Mouse (Mus musculus): ENCODE data around the gene Ift172. TPM values are rescaled to one million over a fixed set of nuclear protein-coding genes. Genes with fewer than 3 reads are reported as not detected.

Gene Ift172
- total RNA-seq, 2 experiments from 2014 or later: 79.3 to 86.3 TPM

GRCm38 (mm10) chr5:31266101-31266500 is 24.8 kb downstream of the Ift172 start:
- DNase-seq (ENCODE audit: low spot score in 2 of 2): no peak

GRCm38 (mm10) chr5:31257616-31258015 is 33.3 kb downstream of the Ift172 start:
- no peak for DNase-seq (ENCODE audit: low spot score in 2 of 2)

- no peak for DNase-seq (ENCODE audit: low spot score in 2 of 2)
Measured at GRCm38 (mm10) chr5:31255971-31256370, 34.9 kb downstream of the Ift172 start.

- no peak for DNase-seq (ENCODE audit: low spot score in 2 of 2)
Measured at GRCm38 (mm10) chr5:31255381-31255780, 35.5 kb downstream of the Ift172 start.

DNA sequence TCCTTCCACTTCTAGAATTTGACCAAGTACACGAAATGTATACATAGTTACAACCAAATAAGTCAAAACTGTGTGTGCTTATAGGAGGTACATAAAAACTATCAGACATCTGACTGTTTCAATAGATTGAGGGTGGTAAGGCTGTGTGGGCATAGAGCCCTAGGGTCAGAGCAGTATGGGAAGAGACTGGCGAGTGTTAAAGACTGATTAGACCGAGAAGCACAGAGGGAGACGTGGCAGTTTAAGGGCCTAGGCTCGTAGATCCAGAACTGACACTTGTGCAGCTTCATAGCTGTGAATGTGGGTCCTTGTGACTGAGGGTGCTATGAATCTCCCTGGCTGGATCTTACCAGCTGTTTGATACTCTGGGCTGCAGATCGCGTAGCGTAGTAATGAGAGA is 36.0 kb downstream of the Ift172 start:
- DNase-seq (ENCODE audit: low spot score in 2 of 2): no peak

GRCm38 (mm10) chr5:31254452-31254851 is 36.5 kb downstream of the Ift172 start:
- DNase-seq (ENCODE audit: low spot score in 2 of 2): no peak

DNA sequence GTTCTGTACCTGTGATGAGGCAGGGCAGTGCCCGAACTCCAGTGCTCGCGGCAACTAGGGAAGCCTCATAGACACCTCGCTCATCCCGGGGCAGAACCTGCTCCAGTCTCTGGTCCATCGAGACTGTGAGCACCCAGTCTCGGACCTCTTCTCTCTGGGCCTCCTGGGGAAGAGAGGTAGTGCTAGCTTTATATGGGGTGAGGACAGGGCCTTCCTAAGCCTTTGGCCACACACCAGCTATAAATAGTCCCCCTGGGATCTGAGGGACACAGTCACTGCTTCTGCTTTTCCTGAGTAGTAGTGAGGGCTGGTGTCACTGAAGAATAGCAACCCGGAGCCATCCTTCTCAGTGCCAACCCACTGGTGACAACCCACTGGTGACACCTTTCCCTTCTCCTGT is 37.1 kb downstream of the Ift172 start:
- no peak for DNase-seq (ENCODE audit: low spot score in 2 of 2)

DNA sequence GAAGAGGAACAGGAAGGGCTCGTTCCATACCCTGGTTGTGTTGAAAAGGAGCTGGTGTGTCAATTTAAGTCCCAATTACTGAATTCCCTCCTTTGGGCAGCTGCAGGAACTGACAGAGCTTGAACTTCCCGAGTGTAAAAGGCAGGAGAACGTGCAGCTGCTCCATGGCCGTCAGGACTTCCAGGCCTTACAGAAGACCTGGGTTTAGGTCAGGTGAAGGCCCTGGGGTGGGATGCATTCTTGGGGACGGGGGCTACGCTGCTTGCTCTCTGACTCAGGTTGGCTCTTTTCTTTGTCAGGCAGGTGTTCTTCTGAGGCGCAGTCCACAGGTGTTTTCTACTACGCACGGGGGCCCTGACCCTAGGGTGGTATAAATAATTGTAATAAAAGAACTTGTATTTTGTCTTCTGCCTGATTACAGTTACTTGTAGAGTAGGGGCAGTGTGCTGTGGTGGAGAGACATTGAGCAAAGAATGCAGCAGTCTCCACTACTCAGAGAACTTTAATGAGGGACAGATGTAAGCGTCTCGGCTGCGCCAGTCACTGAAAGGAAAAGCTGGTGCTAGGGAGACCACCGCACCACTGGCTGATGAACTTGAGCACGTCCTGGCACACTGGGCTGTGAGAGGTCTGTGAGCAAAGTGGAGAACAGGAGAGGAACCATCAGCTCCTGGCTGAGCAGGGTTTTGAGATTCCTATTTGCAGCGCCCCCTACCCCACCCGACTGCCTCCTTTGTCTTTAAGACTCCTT is 37.9 kb downstream of the Ift172 start:
- DNase-seq (ENCODE audit: low spot score in 2 of 2): no peak

DNA sequence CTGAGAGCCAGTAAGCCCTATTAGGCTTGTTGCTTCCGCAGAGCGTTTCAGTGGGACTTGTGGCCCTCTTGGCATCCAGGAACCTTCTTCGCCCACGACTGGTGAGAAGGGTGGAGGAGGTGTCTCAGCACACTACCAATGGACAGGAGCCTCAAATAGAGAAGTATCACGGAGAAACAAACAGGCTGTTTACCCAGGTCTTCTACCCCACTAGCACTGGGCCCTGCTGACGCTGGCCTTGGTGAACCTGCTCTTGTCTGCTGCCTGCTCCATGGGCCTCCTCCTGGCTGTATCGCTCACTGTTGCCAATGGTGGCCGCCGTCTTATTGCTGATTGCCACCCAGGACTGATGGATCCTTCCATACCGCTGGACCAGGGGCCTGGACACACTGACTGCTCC is 38.8 kb downstream of the Ift172 start:
- DNase-seq (ENCODE audit: low spot score in 2 of 2): peak in 1 of 2 experiments; percentile 13

- DNase-seq (ENCODE audit: low spot score in 2 of 2): peak in 1 of 2 experiments; percentile 27
Measured at GRCm38 (mm10) chr5:31251541-31252101, 39.3 kb downstream of the Ift172 start, which contains the start of gene Krtcap3. Gene Krtcap3 (plus strand): TSS chr5:31251691.

DNA sequence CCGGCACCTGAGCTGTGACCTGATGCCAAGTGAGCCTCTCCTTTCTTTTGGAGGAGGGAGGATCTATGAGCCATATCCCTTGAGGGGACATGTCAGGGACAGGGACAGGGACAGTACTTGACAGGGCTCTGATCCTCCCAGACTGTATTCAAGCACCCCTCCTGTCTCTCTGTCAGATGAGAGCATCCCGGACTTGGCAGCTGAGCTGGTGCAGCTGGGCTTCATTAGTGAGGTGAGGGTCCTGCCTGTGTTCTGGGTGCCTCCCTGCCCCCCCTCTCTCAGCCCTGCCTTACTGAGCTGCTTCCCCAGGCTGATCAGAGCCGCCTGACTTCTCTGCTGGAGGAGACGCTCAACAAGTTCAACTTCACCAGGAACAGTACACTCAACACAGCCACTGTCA is 40.2 kb downstream of the Ift172 start:
- DNase-seq (ENCODE audit: low spot score in 2 of 2): no peak

GRCm38 (mm10) chr5:31242191-31242590 is 48.7 kb downstream of the Ift172 start:
- DNase-seq (ENCODE audit: low spot score in 2 of 2): no peak

DNA sequence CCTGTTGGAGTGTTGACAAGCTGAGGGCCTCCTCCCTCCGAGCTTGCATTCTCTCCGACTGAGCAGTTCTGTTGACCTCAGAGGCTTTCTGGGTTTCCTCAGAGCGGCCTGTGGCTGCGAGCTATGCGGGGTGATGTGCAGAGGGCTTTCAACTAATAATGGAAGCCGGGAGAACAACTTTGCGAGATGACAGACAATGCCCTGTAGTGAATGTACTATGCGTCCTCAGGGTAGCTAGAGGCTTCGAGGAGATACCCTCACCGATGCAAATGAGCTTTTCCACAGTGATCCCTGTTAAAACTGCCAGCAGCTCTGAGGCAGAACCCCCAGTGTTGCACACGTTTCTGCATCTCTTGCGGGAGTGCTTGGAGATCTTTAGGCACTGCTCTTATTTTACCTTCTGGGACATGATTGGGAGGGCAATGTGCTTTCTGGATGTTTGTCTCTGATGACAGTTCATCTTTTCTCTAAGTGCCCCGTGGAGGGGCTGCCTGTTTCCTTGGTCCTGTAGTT is 49.3 kb downstream of the Ift172 start:
- no peak for DNase-seq (ENCODE audit: low spot score in 2 of 2)

DNA sequence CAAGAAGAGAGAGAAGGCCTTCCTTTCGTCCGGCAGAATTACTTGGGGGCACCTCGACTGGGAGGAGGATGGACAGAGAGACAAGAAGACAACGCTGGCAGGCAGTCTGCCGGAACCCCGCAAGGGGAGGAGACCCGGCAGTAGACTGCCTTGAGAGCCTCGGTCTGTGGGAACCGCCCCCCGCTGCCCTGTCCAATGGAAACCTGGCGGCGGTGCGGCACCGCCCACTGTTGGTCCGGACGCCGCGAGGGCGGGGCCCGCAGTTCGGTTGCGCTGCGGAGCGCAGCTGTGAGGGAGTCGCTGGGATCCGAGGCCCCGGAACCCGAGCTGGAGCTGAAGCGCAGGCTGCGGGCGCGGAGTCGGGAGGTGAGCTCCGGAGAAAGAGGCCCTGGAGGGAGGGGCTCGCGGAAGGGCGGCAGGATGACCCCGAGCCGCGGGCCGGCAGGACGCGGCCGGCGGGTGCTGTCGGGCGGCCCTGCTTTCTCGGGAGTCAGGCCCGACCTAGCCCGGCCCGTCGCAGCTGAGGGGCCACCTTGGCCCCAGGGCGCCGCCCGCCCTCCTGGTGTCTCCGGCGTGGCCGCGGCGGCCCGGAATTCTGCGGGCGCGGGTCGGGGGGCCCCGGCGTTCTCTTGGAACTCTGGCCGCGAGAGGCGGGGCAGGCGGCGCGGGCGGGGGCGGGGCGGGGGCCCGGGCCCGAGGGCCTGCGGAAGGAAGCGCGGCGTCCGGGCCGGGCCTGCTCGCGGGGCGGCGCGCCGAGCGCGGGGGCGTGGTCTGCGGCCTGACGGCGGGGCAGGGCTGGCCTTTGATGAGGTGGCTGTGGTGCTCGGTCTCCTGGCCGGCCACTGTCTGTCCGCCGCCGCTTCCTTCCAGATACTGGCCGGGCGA is 50.0 kb downstream of the Ift172 start, which contains the start of the genes Nrbp1 and Gm9970:
Nrbp1 (plus strand) TSS at position 228 of the 885 bp plus-strand sequence.
Gm9970 (minus strand) TSS at position 596 of the 885 bp plus-strand sequence.
- peak; percentile 95 to 97 for DNase-seq (ENCODE audit: low spot score in 2 of 2)

DNA sequence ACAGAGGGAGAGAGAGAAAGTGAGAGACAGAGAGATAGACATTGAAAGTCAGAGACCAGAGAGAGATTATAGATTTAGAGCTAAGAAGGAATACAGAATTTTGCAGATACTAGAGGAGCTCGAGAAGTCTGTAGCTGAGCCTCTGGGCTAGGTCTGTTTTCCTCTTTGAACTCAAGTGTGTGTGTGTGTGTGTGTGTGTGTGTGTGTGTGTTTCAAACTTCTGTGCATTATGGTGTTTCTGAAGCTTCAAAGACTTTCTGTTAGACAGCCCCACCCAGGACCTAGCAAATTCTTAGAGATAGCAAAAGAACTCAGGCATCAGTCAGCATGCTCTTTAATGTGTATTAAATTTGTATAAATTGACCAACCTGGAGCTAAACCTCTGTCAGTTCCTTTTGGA is 64.3 kb downstream of the Ift172 start:
- no peak for DNase-seq (ENCODE audit: low spot score in 2 of 2)

GRCm38 (mm10) chr5:31222696-31223095 is 68.2 kb downstream of the Ift172 start:
- no peak for DNase-seq (ENCODE audit: low spot score in 2 of 2)

GRCm38 (mm10) chr5:31221304-31221945 is 69.5 kb downstream of the Ift172 start:
- DNase-seq (ENCODE audit: low spot score in 2 of 2): peak in 1 of 2 experiments; percentile 23

DNA sequence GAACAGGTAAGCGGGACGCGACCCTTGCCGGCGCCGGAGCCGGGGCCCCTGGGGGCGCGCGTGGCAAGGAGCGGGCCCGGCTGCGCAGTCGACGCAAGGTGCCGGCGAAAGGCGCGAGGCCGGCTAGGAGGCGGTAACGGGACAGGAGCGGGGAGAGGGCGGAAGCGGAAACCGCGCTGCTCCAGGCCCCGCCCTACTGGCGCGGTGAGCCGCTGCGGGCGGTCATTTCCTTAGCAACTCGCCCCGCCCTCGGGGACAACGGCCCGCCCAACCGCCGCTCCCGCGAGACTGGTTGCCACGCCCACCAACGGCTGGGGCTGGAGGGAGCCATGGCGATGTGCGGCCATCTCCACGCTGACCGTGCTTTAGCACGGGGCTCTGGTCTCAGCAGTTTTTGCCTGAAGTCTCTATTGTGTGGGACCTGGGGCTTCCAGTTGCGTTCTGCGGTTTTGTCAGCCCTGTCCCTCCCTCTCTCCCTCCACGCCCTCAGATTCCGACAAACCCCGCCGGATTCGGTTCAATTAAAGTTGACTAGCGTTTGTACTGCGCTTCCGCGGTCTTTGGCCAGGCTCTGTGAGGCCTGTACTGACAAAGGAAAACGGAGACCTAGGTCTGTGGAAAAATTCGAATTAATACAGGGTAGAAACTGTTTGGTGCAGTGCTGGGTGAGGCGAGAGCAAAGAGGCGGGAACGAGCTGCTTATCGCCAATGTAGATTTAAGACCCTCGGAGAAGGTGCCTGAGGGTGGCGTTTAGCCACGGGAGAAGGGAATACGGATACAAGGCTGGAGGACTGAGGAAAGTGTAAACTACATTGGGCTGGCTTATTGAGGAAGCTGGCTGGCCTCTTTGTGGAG is 70.2 kb downstream of the Ift172 start, which contains the start of gene Ppm1g:
Ppm1g (minus strand) TSS at position 240 of the 856 bp plus-strand sequence.
- DNase-seq (ENCODE audit: low spot score in 2 of 2): peak; percentile 91 to 96

- no peak for DNase-seq (ENCODE audit: low spot score in 2 of 2)
Measured at GRCm38 (mm10) chr5:31219911-31220447, 70.9 kb downstream of the Ift172 start.

- no peak for DNase-seq (ENCODE audit: low spot score in 2 of 2)
Measured at GRCm38 (mm10) chr5:31219474-31219873, 71.4 kb downstream of the Ift172 start.

Data from layer of hippocampus, adult 18-20 months (tissue).